Mouse (Mus musculus) adrenal gland, postnatal 10 days (tissue): Measurements from ENCODE around the gene 2810021J22Rik. TPM values are rescaled to one million over a fixed set of nuclear protein-coding genes. Genes with fewer than 3 reads are reported as not detected.
A peak's percentile ranks its signal among the peaks of the same experiment; 100 is the strongest.

Experiments
- DNase-seq: peaks from one replicate; pipeline ENCODE4 v3.0.0; 2021; ENCODE audit warnings: mixed read lengths
- total RNA-seq, 2 experiments: library from RNA; stranded (reverse); gene quantifications; 2 replicates each; pipeline ENCODE4 v1.2.3; 2021

Gene 2810021J22Rik
- total RNA-seq, 2 experiments from 2014 or later, result 5.5 to 8.2 TPM

- peak; percentile 68 for DNase-seq
Measured at GRCm38 (mm10) chr11:58916879-58917744, 50.1 kb downstream of the 2810021J22Rik start.

GRCm38 (mm10) chr11:58917745-58918366 is 50.8 kb downstream of the 2810021J22Rik start, which contains the start of gene Btnl10:
Btnl10 (plus strand) TSS chr11:58917908.
- DNase-seq, result no peak

DNA sequence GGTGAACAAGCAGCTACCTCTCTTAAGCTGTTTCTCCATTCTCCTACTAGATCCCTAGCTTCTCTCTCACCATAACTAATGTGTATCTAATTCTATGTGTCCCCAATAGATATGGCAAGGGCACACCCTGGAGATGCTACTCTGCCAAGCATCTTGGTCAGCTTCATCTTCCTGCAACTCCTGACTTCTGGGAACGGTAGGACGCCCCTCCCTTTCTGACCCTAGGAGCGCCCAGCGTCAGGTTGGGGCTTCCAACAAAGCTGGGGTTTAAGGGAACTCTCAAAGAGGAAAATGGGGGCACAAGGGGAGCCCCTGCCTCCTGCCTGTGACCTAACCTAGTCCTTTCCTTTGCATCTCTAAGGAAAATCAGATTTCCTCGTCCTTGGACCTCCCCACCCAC is 51.7 kb downstream of the 2810021J22Rik start:
- DNase-seq, result no peak

DNA sequence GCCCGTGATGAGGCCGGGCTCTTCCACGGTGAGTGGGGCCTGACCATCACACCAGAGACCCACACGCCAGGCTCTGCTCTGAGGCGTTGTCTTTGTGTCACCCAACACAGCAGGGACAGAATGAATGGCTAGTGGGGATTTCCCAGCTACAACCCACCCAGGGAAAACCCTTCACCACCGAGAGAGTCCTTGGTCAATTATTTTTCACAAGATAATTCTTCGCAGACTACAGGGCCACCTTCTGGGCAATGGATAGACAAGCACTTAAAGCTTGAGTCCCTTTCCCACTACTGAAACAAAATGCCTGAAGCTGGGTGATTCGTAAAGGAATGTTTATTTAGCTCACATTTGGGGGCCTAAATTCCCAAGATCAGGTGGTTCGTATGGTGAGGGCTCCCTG is 55.4 kb downstream of the 2810021J22Rik start:
- DNase-seq, result no peak

- no peak for DNase-seq
Measured at GRCm38 (mm10) chr11:58926651-58927050, 59.6 kb downstream of the 2810021J22Rik start.

- DNase-seq, result no peak
Measured at GRCm38 (mm10) chr11:58927053-58927452, 60.0 kb downstream of the 2810021J22Rik start.

GRCm38 (mm10) chr11:58927790-58928651 is 61.0 kb downstream of the 2810021J22Rik start:
- peak; percentile 68 for DNase-seq

- no peak for DNase-seq
Measured at GRCm38 (mm10) chr11:58929055-58929454, 62.0 kb downstream of the 2810021J22Rik start.

DNA sequence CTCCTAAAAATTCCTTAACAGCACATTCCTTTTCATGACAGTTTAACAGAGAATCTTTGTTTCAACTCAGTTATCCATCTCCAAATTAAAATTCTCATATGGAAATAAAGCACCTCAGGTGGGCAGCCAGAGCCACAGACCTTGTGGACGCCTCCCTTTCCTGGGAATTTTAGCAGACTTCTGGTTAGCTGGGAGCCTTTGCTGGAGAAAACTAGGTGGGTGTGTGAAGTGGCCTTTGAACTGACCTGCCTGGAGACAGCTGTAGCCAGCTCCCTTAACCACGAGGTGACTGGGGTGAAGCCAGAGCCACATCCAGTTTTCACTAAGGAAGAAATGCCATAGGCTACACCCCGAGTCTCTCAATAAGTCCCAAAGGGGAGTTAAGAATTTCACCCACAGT is 62.6 kb downstream of the 2810021J22Rik start:
- DNase-seq, result no peak

GRCm38 (mm10) chr11:58930254-58930653 is 63.2 kb downstream of the 2810021J22Rik start:
- DNase-seq, result no peak

DNA sequence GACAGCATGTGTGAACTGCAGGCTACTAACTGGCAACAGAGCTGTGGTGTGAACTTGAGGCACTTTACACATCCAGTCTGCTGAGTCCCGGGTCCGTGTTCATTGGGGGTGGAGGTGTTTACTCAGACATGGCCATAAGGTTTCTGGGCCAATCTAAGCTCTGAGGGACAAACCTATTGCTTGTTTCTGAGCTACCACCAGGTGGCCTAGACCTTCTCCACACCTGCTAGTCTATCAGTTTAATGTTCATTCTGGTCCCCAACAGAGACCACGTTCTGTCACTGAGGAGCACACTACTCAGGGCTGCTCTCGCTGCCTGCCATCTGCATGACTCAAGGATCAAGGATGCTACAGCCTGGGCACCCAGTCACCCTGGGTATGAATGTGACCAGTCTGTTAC is 64.6 kb downstream of the 2810021J22Rik start:
- no peak for DNase-seq

Other genes with a start within 250 kb of the 2810021J22Rik start
- not detected for gene Olfr323, start 236.7 kb upstream of the 2810021J22Rik start, total RNA-seq
- gene Trim58, start 226.8 kb upstream of the 2810021J22Rik start, total RNA-seq, result under 1 TPM; 0.36 to 1.00 TPM
- not detected for gene Olfr322, start 208.4 kb upstream of the 2810021J22Rik start, total RNA-seq
- not detected for gene Olfr320, start 186.1 kb upstream of the 2810021J22Rik start, total RNA-seq
- not detected for gene Olfr319, start 168.1 kb upstream of the 2810021J22Rik start, total RNA-seq
- not detected for gene Olfr318, start 143.2 kb upstream of the 2810021J22Rik start, total RNA-seq
- not detected for gene Olfr317, start 128.0 kb upstream of the 2810021J22Rik start, total RNA-seq
- gene Olfr316, start 114.5 kb upstream of the 2810021J22Rik start, total RNA-seq, result not detected
- gene Olfr315, start 94.0 kb upstream of the 2810021J22Rik start, total RNA-seq, result not detected
- not detected for gene Olfr314, start 84.3 kb upstream of the 2810021J22Rik start, total RNA-seq
- gene Fam183b, start 65.3 kb upstream of the 2810021J22Rik start, total RNA-seq, result 1 to 10 TPM; 2.5 to 3.3 TPM
- not detected for gene Olfr313, start 52.2 kb upstream of the 2810021J22Rik start, total RNA-seq
- not detected for gene Olfr312, start 38.0 kb upstream of the 2810021J22Rik start, total RNA-seq
- not detected for gene Olfr311, start 28.0 kb upstream of the 2810021J22Rik start, total RNA-seq
- gene Gm12258, start 20.1 kb upstream of the 2810021J22Rik start, total RNA-seq, result 1 to 10 TPM; 3.5 to 7.5 TPM
- 1 to 10 TPM; 4.7 to 6.7 TPM for gene Zfp39, start 37.0 kb downstream of the 2810021J22Rik start, total RNA-seq
- 1 to 10 TPM; 1.2 to 2.1 TPM for gene Btnl10, start 50.7 kb downstream of the 2810021J22Rik start, total RNA-seq
- 100 to 1,000 TPM; 154 to 156 TPM for gene Rnf187, start 71.7 kb downstream of the 2810021J22Rik start, total RNA-seq
- gene Hist3h2ba, start 81.7 kb downstream of the 2810021J22Rik start, total RNA-seq, result 10 to 100 TPM; 23.0 to 32.1 TPM
- 10 to 100 TPM; 30.8 to 37.5 TPM for gene Hist3h2a, start 87.5 kb downstream of the 2810021J22Rik start, total RNA-seq
- gene Trim17, start 87.5 kb downstream of the 2810021J22Rik start, total RNA-seq, result under 1 TPM; 0.09 TPM
- 10 to 100 TPM; 19.7 to 24.3 TPM for gene Trim11, start 110.9 kb downstream of the 2810021J22Rik start, total RNA-seq